Mouse (Mus musculus) T-helper 2 cell (primary cell): Measurements from ENCODE around the gene Golga2.
"Not testable (repeated sequence)": the region's sequence is repeated elsewhere in the genome, so short reads cannot be mapped to it uniquely, and the experiment has no call there.

Source experiments
- in situ Hi-C: fragments of 300-600 bp; cut with MboI, MseI; formaldehyde crosslinking; loops from one replicate; pipeline ENCODE4 v1.15.1; 2025; ENCODE audit warnings: high pct_unique_total_duplicates

Gene Golga2

DNA sequence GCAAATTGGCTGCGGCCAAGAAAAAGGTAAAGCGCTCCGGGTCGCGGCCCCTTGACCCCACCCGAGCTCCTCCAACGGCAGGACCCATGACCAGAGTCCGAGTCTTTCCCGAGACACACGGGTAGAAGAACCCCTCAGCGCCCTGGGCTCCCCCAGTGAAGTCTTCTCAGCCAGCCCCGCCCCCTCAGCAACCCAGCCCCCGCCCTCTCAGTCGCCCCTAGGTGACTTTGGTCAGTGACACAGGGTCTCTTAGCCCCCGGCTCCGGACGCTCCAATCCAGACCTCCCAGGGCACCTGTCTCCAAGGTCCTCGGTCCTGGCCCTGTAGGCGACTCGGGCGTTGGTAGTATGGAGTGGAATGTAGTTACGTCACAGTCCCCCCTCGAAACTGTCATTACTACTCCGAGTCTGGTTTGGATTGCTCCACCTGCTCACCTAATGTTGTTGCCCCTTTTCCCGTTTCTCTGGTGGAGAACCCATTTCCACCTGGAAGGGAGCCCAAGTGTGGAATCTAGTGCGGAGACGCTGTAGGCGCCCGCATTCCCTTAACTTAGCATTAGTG is 1.3 kb downstream of the Golga2 start:
- in situ Hi-C loops: no loop called here

- in situ Hi-C loops: no loop called here
These were observed 2.4 kb downstream of the Golga2 start for GRCm38 (mm10) chr2:32289578-32289977.

- in situ Hi-C loops: no loop called here
These were observed 7.2 kb downstream of the Golga2 start for GRCm38 (mm10) chr2:32294348-32294747.

GRCm38 (mm10) chr2:32295285-32295684 is 8.1 kb downstream of the Golga2 start:
- in situ Hi-C loops: no loop called here

- in situ Hi-C loops: not testable (repeated sequence)
These were observed 8.7 kb downstream of the Golga2 start for GRCm38 (mm10) chr2:32295842-32296241.

- in situ Hi-C loops: no loop called here
These were observed 12.3 kb downstream of the Golga2 start for GRCm38 (mm10) chr2:32299469-32299868.

GRCm38 (mm10) chr2:32302952-32303351 is 15.8 kb downstream of the Golga2 start:
- in situ Hi-C loops: no loop called here

DNA sequence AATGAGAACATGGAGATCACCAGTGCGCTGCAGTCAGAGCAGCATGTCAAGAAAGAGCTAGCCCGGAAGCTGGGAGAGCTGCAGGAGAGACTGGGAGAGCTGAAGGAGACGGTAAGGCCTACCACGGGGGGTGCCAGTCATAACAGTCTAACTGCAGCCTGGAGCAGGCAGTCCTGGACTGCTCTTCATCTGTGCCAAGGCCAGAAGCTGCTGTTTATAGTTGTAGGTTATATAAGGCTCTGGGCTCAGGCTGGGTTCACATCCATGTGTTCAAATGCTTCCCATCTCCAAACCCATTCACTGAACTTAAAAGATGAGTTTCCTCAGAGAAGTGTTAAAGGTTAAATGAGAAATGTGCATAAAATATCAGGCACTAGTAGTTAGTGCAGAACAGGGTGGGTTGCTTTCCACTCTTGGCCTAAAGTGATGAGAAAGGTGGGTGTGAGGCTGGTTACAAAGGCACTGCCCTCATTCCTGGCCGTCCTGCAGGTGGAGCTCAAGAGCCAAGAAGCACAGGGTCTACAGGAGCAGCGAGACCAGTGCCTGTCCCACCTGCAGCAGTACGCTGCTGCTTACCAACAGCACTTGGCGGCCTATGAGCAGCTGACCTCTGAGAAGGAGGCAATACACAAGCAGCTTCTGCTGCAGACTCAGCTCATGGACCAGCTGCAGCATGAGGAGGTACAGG is 17.1 kb downstream of the Golga2 start:
- in situ Hi-C loops: no loop called here

DNA sequence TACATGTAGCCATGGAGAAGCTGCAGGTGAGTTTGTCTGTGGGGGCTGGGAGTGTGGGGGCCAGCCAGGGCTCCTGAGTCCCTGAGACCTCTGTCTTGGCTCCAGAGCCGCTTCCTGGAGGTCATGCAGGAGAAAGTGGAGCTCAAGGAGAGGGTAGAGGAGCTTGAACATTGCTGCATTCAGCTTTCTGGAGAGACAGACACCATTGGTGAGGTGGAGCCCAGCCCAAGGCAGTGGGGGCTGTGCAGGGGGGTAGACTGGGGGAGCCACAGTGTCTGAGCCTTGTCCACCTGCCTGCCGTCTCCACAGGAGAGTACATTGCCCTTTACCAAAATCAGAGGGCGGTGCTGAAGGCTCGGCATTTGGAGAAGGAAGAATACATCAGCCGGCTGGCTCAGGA is 18.5 kb downstream of the Golga2 start:
- in situ Hi-C loops: no loop called here

- in situ Hi-C loops: no loop called here
These were observed 19.0 kb downstream of the Golga2 start for GRCm38 (mm10) chr2:32306176-32306575.

DNA sequence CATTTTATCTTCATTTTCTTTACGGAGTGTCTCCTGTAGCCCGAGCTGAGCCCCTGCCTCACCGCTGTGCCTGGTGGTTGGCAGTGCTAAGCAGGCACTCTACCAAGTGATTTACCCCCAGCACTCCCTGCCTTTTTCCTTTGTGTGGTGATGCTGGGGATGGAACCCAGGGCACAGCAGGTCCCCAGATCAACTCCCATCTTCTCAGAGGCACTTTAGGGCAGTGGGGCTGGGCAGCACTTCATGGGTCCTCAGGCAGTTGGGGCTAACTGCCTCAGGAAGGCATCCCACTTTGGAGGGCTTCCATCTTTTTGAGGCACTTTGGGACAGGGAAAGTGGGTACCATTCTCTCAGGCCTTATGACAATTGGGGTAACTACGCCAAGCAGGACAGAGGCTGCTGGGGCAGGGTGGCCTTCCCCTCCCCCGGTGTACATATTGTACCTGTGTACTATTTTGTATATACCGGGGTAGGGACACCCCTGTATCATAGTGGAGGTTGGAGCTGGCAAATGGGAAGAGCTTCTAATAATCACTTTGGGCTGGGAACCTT is 20.1 kb downstream of the Golga2 start:
- in situ Hi-C loops: no loop called here

GRCm38 (mm10) chr2:32307941-32308760 is 21.0 kb downstream of the Golga2 start:
- in situ Hi-C loops: no loop called here

GRCm38 (mm10) chr2:32308870-32309568 is 21.8 kb downstream of the Golga2 start:
- in situ Hi-C loops: no loop called here

GRCm38 (mm10) chr2:32310096-32310845 is 23.1 kb downstream of the Golga2 start:
- in situ Hi-C loops: no loop called here

GRCm38 (mm10) chr2:32311443-32312317 is 24.5 kb downstream of the Golga2 start:
- in situ Hi-C loops: no loop called here

DNA sequence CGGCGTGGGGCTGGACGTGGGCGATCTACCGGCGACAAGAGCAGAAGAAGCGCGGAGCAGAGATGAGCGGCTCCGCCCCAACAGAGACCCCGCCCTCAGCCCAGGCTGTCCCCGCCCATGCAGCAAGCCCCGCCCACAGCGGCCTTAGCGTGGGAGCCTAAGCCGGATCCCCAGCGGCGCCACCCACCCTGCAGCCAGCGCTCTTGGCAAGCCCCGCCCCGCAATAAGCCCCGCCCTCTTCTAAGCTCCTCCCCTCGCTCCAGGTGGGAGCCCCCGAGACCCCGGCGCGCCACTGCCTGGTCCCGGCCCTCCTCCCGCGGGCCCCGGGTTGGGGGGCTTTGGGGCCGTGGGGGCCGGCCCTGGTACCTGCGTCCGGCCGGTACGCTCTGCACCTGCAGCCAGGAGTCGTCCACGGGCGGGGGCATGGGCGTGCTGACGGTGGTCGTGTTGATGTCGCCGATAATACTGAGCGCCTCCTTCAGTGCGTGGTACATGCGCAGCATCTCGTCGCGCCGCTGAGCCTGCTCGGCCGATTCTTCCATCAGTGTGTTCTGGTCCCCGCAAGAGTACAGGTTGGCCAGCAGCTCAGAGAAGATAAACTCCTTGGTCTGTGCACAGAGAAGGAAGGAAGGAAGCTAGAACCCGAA is 25.3 kb downstream of the Golga2 start:
- in situ Hi-C loops: no loop called here

DNA sequence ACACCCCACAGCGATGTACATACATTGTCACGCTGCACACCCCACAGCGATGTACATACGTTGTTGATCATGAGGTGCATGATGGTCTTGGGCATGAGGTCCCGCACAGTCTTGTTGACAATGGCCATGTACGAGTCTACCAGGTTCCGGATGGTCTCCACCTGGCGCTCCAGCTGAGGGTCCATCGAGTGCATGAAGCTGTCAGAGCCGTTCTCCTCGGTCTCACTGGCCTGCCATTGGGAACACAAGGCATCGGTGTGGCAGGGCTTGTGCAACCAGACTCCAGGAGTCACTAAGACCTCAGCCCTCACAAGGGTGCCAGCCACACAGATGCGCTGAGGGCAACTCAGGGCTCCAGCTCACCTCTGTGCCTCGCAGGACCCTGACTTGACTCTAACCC is 27.6 kb downstream of the Golga2 start:
- in situ Hi-C loops: no loop called here

DNA sequence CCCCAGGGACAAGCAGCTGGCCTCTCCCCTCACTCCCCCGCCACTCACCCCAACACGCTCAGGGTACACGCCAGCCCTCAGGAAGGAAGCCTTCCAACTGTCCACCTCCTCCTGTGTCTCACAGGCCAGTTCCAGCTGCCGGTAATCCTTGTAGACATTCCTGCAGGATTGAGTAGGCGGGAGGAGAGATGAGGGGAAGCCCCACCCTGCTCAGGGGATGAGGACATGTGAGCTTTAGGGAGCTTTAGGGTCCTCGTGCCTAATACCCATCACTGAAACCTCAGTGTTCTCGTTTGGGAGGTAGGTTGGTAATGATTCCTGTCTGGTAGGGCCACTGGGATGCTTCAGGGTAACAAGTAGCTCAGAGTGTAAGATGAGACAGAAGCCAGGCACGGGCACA is 28.6 kb downstream of the Golga2 start:
- in situ Hi-C loops: no loop called here

DNA sequence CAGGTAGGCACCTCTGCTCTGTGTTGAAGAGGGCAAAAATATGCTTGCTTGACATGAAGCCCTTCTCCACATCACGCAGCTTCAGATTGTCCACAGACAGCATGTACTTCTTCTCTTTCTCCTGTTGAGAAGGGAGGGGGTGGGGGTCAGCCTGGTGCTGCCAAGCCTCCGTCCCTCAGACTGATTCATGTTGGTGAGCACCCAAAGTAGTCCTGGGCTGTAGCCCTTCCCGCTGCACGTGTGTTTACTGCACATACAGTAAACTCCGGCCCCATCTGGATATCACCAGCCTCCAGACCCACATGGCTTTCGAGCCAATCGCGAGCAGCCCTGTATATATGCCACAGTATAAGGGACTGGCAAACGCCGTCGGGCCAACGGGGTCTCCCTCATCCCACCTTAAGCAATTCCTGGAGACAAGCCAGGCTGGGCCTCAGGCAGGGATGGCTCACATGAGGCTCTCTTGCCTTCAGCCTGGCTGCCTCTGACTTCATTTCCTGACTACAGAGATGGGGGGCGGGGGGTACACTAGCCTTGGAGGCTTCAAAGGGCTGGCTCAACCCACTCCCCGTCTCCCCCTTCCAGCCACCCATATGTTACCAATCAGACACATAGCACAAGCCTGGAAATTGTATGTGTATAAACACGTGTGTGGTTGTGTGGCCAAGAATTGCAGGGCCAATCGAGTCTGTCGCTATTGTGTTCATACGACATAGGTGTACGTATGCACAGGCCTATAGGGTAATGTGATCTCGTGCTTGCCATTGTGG is 29.9 kb downstream of the Golga2 start:
- in situ Hi-C loops: no loop called here
